Mouse (Mus musculus) liver, embryonic 14.5 days (tissue): Measurements from ENCODE around the gene Rimbp2. TPM values are rescaled to one million over a fixed set of nuclear protein-coding genes. Genes with fewer than 3 reads are reported as not detected.
A peak's percentile ranks its signal among the peaks of the same experiment; 100 is the strongest.
"Not testable (repeated sequence)": the region's sequence is repeated elsewhere in the genome, so short reads cannot be mapped to it uniquely, and the experiment has no call there.

Experiments used
- ATAC-seq: fragments of 200-750 bp; cut with Nextera tagmentation; 2 replicates; pipeline ENCODE4 v1.8.0; 2017; ENCODE audit warnings: moderate number of reproducible peaks, mild to moderate bottlenecking, moderate library complexity; ENCODE audit not compliant: insufficient read depth
- DNase-seq, 3 experiments: peaks; one replicate each; pipeline ENCODE4 v3.0.0-alpha.2; 2012 to 2013; ENCODE audit warnings: low read depth in 3 of 3, low spot score in 3 of 3
- H3K27ac ChIP-seq: fragments of 300-500 bp; sonication (generic); 2 replicates; pipeline ENCODE4 v1.5.1; 2014; ENCODE audit warnings: moderate library complexity, mild to moderate bottlenecking, control low read depth, inconsistent platforms
- H3K27me3 ChIP-seq: fragments of 300-500 bp; sonication (generic); 2 replicates; pipeline ENCODE4 v1.6.1; 2014; ENCODE audit warnings: mild to moderate bottlenecking, low read length, moderate library complexity; ENCODE audit not compliant: control insufficient read depth, insufficient read depth
- H3K36me3 ChIP-seq: fragments of 300-500 bp; sonication (generic); replicated peaks from 2 replicates; pipeline ENCODE4 v1.6.1; 2014; ENCODE audit warnings: low read depth; ENCODE audit not compliant: control insufficient read depth, insufficient read depth
- H3K4me1 ChIP-seq, 2 experiments: fragments of 200-500 bp in 1 of 2; fragments of 300-500 bp in 1 of 2; sonication (generic) in 1 of 2; replicated peaks; 2 replicates each; pipeline ENCODE4 v1.6.1; 2012 to 2014; ENCODE audit warnings: antibody characterized with exemption in 1 of 2, inconsistent platforms in 1 of 2, low read length in 1 of 2; ENCODE audit not compliant: control insufficient read depth in 2 of 2, insufficient read depth in 2 of 2
- H3K4me2 ChIP-seq: fragments of 300-500 bp; sonication (generic); 2 replicates; pipeline ENCODE4 v1.6.1; 2014; ENCODE audit warnings: low read depth, mild to moderate bottlenecking, control low read depth, moderate library complexity
- H3K4me3 ChIP-seq, 2 experiments: fragments of 200-500 bp in 1 of 2; fragments of 300-500 bp in 1 of 2; sonication (generic) in 1 of 2; 2 replicates each; pipeline ENCODE4 v1.5.1; 2012 to 2014; ENCODE audit warnings: low read depth in 2 of 2, low read length in 2 of 2, mild to moderate bottlenecking in 2 of 2, control low read depth in 1 of 2, inconsistent platforms in 1 of 2, moderate library complexity in 1 of 2; ENCODE audit not compliant: insufficient read depth in 1 of 2
- H3K9ac ChIP-seq: fragments of 300-500 bp; sonication (generic); replicated peaks from 2 replicates; pipeline ENCODE4 v1.6.1; 2014; ENCODE audit warnings: mild to moderate bottlenecking, control low read depth, moderate library complexity
- H3K9me3 ChIP-seq: fragments of 300-500 bp; sonication (generic); 2 replicates; pipeline ENCODE4 v1.6.1; 2016; ENCODE audit warnings: low read length, mixed read lengths; ENCODE audit not compliant: control insufficient read depth
- CTCF ChIP-seq: IDR thresholded peaks from 2 replicates; pipeline ENCODE4 v1.5.1; 2016; ENCODE audit warnings: antibody characterized with exemption, low read depth, control low read depth
- EP300 ChIP-seq: IDR thresholded peaks from 2 replicates; pipeline ENCODE4 v1.6.1; 2016; ENCODE audit warnings: antibody characterized with exemption, low read depth
- WGBS: fragments of 180-500 bp; shearing (Covaris S2); extraction: QIAGEN DNeasy Blood & Tissue Kit; methylation state at CpG from one replicate; pipeline ENCODE4 v1.1.7; 2014; ENCODE audit not compliant: insufficient replicate concordance; 5-methylcytosine and 5-hydroxymethylcytosine counted together
- polyA plus RNA-seq, 2 experiments: library from polyadenylated mRNA; depleted of rRNA in 1 of 2; stranded (reverse) in 1 of 2; unstranded in 1 of 2; fragments of >200 nt; fragmentation: Nextera tagmentation in 1 of 2; extraction: Ambion mirVana in 1 of 2; gene quantifications; 2 replicates each; pipeline versions ENCODE4 v1.2.1 to v1.2.3; 2012 to 2014

Rimbp2 gene
- polyA plus RNA-seq, 2 experiments: 0.01 TPM; not detected in 1

DNA sequence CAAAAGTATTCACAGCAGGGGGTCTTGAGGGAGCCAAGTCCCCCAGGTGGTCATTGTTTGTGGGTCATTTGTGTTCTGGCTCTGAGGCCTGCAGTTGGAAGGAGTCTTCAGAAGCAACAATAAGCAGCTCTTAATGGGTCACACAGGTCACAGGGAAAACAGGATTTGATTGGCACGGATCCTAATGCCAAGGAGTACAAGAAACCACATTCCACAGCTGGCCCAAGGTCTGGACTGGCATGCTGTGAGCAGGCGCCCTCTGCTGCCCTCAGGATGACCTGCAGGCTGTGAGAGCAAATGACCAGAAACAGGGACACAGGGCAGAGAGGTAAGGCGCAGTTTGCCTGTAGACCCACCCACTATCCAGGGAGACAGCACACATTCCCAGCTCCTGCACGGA, 23.0 kb upstream of the Rimbp2 start:
- no peak for DNase-seq
- H3K27ac ChIP-seq: no peak overlapping the region
- no peaks in the 10 kb centered on the region for H3K27me3 ChIP-seq
- H3K9me3 ChIP-seq: no peaks in the 10 kb centered on the region
- TF ChIP-seq CTCF: peak; percentile 82
- TF ChIP-seq EP300: no peak
- 21% methylated on average over 4 of the region's 4 CpGs for WGBS
- no peak overlapping the region for H3K9ac ChIP-seq
- no peak overlapping the region for H3K4me3 ChIP-seq
- H3K4me2 ChIP-seq: no peak overlapping the region
- no peaks in the 10 kb centered on the region for H3K36me3 ChIP-seq
- ATAC-seq: no peak
- H3K4me1 ChIP-seq: 0 out of 4 replicates have a peak, but pooled peaks cover 0 to under 1% of the 10 kb centered on the region in 2 experiments

DNA sequence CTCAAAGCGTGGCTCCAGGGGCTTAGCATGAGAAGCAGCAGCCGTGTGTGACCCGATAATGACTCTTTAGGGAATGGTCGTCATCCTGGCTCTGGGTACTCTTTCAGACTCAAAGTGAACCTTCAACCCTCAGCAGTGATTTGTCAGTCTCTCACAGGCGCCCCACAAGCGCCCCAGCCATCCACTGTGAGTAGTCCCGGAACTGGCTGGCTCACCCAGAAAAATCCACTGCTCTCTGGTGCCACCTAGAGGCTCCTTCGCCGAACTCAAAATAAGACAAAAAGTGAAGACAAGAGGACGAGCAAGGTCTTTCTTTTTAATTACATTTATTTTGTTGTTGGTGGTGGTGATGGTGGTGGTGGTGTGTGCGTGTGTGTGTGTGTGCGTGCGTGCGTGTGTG, 18.0 kb upstream of the Rimbp2 start:
- no peak overlapping the region for H3K4me2 ChIP-seq
- no peaks in the 10 kb centered on the region for H3K27me3 ChIP-seq
- no peak overlapping the region for H3K9ac ChIP-seq
- H3K36me3 ChIP-seq: no peaks in the 10 kb centered on the region
- no peaks in the 10 kb centered on the region for H3K4me1 ChIP-seq
- no peak overlapping the region for H3K4me3 ChIP-seq
- H3K9me3 ChIP-seq: no peaks in the 10 kb centered on the region
- 16% methylated on average over 14 of the region's 14 CpGs for whole genome bisulfite sequencing
- DNase-seq (peak; percentile 14 to 22 (median 15)), ATAC-seq (no peak)
- TF ChIP-seq EP300 (no peak), CTCF (peak; percentile 82)
- H3K27ac ChIP-seq: no peak overlapping the region

DNA sequence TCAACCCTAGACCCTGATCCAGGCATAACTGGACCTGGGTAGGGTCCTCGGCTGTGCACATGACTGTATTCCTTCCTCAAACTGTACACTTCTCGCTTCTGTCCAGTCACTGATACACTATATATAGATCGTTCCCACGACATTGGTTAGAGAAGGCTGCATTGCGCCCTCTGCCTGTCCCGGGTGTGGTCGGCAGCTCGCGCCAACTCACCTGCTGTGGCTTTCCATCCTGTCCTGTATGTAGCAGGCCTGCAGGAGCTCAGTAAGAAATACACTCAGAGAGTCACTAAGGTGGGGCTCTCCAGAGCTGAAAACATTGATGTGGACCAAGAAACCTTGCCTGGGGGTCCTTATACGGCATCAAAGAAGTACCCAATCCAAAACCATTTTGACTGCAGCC, 17.6 kb upstream of the Rimbp2 start:
- Histone ChIP-seq H3K4me3 (no peak overlapping the region), H3K9ac (no peak overlapping the region), H3K4me2 (no peak overlapping the region), H3K36me3 (no peaks in the 10 kb centered on the region), H3K27me3 (no peaks in the 10 kb centered on the region), H3K27ac (no peak overlapping the region), H3K4me1 (no peaks in the 10 kb centered on the region), H3K9me3 (no peaks in the 10 kb centered on the region)
- no peak for ATAC-seq
- no peak for DNase-seq
- TF ChIP-seq EP300 (no peak), CTCF (no peak)
- 53% methylated on average over 10 of the region's 10 CpGs for WGBS

DNA sequence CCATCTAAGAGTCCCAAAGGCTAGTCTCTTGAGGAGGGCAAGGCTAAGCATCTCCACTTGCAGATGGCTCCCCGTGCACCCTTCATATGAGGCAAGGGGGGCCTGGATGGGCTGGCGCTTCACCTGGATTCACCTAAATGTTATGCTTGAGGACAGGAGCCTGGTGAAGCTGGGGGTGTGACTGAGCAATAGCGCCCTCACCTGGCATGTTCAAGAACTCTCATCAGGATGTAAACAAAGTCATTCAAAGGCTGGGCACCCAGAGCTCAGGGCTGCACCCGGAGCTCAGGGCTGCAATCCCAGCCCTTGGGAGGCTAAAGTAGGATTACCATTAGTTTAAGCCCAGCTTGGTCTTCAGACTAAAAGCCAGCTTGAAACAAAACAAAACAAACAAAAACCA, 11.1 kb upstream of the Rimbp2 start:
- no peak overlapping the region for H3K27ac ChIP-seq
- H3K4me3 ChIP-seq: no peak overlapping the region
- DNase-seq (no peak), ATAC-seq (no peak)
- 34% methylated on average over 4 of the region's 4 CpGs for WGBS
- no peaks in the 10 kb centered on the region for H3K4me1 ChIP-seq
- no peak overlapping the region for H3K4me2 ChIP-seq
- no peak overlapping the region for H3K9ac ChIP-seq
- no peaks in the 10 kb centered on the region for H3K27me3 ChIP-seq
- peaks cover 3% of the 10 kb centered on the region for H3K9me3 ChIP-seq
- no peaks in the 10 kb centered on the region for H3K36me3 ChIP-seq
- TF ChIP-seq EP300 (no peak), CTCF (no peak)

DNA sequence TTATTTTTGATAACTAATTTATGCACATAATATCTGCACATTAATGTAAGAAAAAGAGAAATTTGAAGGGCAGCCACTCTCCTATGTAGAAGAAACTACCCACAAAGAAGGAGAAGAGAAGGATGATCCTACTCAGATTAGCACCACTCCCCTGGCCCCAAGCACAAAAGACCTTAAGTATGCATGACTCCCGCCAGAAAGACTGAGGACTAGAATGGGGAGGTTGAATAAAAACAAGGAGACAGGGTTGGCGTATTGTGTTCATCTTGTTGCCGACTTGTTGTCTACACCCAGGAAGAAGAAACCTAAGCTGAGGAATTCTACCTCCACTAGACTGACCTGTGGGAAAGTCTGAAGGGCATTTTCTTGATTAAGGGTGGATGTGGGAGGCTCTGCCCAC, 5.6 kb upstream of the Rimbp2 start:
- Histone ChIP-seq H3K9ac (no peak overlapping the region), H3K4me1 (no peaks in the 10 kb centered on the region), H3K4me3 (no peak overlapping the region), H3K36me3 (no peaks in the 10 kb centered on the region), H3K27ac (no peak overlapping the region), H3K27me3 (no peaks in the 10 kb centered on the region), H3K4me2 (no peak overlapping the region), H3K9me3 (peaks cover 3% of the 10 kb centered on the region)
- ATAC-seq (no peak), DNase-seq (no peak)
- TF ChIP-seq CTCF (no peak), EP300 (no peak)
- 73% methylated on average over 3 of the region's 3 CpGs for WGBS

DNA sequence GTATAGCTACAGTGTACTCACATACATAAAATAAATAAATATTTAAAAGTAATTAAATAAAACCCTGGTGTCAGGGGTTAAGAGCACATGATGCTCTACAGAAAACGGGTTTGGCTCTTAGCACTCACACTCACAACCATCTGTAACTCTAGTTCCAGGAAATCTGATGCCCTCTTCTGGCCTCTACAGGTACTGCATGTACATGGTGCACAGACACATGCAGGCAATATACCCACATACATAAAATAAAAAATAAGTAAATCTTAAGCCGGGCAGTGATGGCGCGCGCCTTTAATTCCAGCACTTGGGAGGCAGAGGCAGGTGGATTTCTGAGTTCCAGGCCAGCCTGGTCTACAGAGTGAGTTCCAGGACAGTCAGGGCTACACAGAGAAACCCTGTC, 1.1 kb upstream of the Rimbp2 start:
- H3K9ac ChIP-seq, H3K9me3 ChIP-seq, H3K4me1 ChIP-seq, H3K27me3 ChIP-seq, DNase-seq, H3K27ac ChIP-seq, H3K36me3 ChIP-seq, H3K4me2 ChIP-seq, H3K4me3 ChIP-seq, ATAC-seq: not testable (repeated sequence)
- peak; percentile 52 for TF ChIP-seq CTCF
- WGBS: 74% methylated on average over 5 of the region's 5 CpGs
